Mouse (Mus musculus): ENCODE data around the gene Por. TPM values are rescaled to one million over a fixed set of nuclear protein-coding genes. Genes with fewer than 3 reads are reported as not detected.

The Por gene
- total and polyA plus RNA-seq, 3 experiments = 40.3 to 64.4 TPM; not detected in 1

GRCm38 (mm10) chr5:135653209-135653608 lies 16.6 kb upstream of the Por start:
- DNase-seq (ENCODE audit: low read depth, low spot score) = no peak
- H3K9ac ChIP-seq (ENCODE audit: control insufficient read depth, low read depth, low read length, poor library complexity, severe bottlenecking) = no peak overlapping the region
- H3K4me1 ChIP-seq (ENCODE audit: control insufficient read depth in 1 of 2, insufficient read depth in 2 of 2, low read length in 2 of 2) = peaks cover 4 to 13% of the 10 kb centered on the region in 2 experiments
- peaks cover 0 to 11% of the 10 kb centered on the region in 2 experiments; a peak in 2 of 4 replicates for H3K36me3 ChIP-seq (ENCODE audit: control insufficient read depth in 1 of 2, insufficient read depth in 2 of 2, low read length in 2 of 2)
- H3K27me3 ChIP-seq (ENCODE audit: control insufficient read depth in 1 of 2, insufficient read depth in 2 of 2, low read length in 2 of 2) = no peaks in the 10 kb centered on the region
- H3K79me2 ChIP-seq (ENCODE audit: control insufficient read depth, insufficient read depth, low read length, poor library complexity) = no peaks in the 10 kb centered on the region; the same call in 1 of the 2 replicates
- no peak overlapping the region for H3K4me3 ChIP-seq (ENCODE audit: control insufficient read depth in 1 of 2, insufficient read depth in 1 of 2, low read depth in 2 of 2, low read length in 2 of 2)
- no peaks in the 10 kb centered on the region for H3K9me3 ChIP-seq (replicated peaks; ENCODE audit: insufficient read depth, low read length)
- no peak overlapping the region for H3K27ac ChIP-seq (ENCODE audit: control insufficient read depth, low read depth, low read length)
- no peak for TF ChIP-seq KAT2A (conservative IDR thresholded peaks at IDR 0.05; ENCODE audit: low read depth, low read length)
- no peak for TF ChIP-seq E2F4 (IDR thresholded peaks at IDR 0.05; ENCODE audit: borderline replicate concordance, low read depth, low read length)
- no peak for TF ChIP-seq GABPA (IDR thresholded peaks at IDR 0.05; ENCODE audit: low read depth, low read length)
- no peak for TF ChIP-seq ZMIZ1 (IDR thresholded peaks at IDR 0.05; ENCODE audit: low read depth, low read length)
- TF ChIP-seq MAZ (IDR thresholded peaks at IDR 0.05; ENCODE audit: low read depth, low read length) = no peak
- TF ChIP-seq POLR2AphosphoS2 (IDR thresholded peaks at IDR 0.05; ENCODE audit: low read length) = no peak
- no peak for TF ChIP-seq USF2 (IDR thresholded peaks at IDR 0.05; ENCODE audit: borderline replicate concordance in 1 of 2, insufficient read depth in 1 of 2, low read depth in 1 of 2, low read length in 2 of 2)
- no peak for TF ChIP-seq JUND (IDR thresholded peaks at IDR 0.05; ENCODE audit: low read depth, low read length)
- no peak for TF ChIP-seq MAFK (IDR thresholded peaks at IDR 0.05; ENCODE audit: borderline replicate concordance, low read depth, low read length)
- no peak for TF ChIP-seq SIN3A (IDR thresholded peaks at IDR 0.05; ENCODE audit: low read length)
- no peak for TF ChIP-seq POLR2A (IDR thresholded peaks at IDR 0.05; ENCODE audit: control insufficient read depth in 1 of 2, insufficient read depth in 1 of 2, low read depth in 1 of 2, low read length in 2 of 2, poor library complexity in 1 of 2)

GRCm38 (mm10) chr5:135656046-135656445 lies 13.8 kb upstream of the Por start:
- no peaks in the 10 kb centered on the region for H3K27me3 ChIP-seq (ENCODE audit: control insufficient read depth in 1 of 2, insufficient read depth in 2 of 2, low read length in 2 of 2)
- H3K79me2 ChIP-seq (ENCODE audit: control insufficient read depth, insufficient read depth, low read length, poor library complexity) = no peaks in the 10 kb centered on the region; the same call in 1 of the 2 replicates
- no peak overlapping the region for H3K27ac ChIP-seq (ENCODE audit: control insufficient read depth, low read depth, low read length)
- no peaks in the 10 kb centered on the region for H3K9me3 ChIP-seq (replicated peaks; ENCODE audit: insufficient read depth, low read length)
- TF ChIP-seq E2F4 (IDR thresholded peaks at IDR 0.05; ENCODE audit: borderline replicate concordance, low read depth, low read length) (no peak), JUND (IDR thresholded peaks at IDR 0.05; ENCODE audit: low read depth, low read length) (no peak), MAFK (IDR thresholded peaks at IDR 0.05; ENCODE audit: borderline replicate concordance, low read depth, low read length) (no peak), POLR2AphosphoS5 (IDR thresholded peaks at IDR 0.05; ENCODE audit: borderline replicate concordance, low read depth, low read length) (no peak)
- H3K9ac ChIP-seq (ENCODE audit: control insufficient read depth, low read depth, low read length, poor library complexity, severe bottlenecking) = no peak overlapping the region
- no peak for DNase-seq (ENCODE audit: low read depth, low spot score)
- 0 out of 4 replicates have a peak, but pooled peaks cover 0 to 3% of the 10 kb centered on the region in 2 experiments for H3K4me1 ChIP-seq (ENCODE audit: control insufficient read depth in 1 of 2, insufficient read depth in 2 of 2, low read length in 2 of 2)
- H3K4me3 ChIP-seq (ENCODE audit: control insufficient read depth in 1 of 2, insufficient read depth in 1 of 2, low read depth in 2 of 2, low read length in 2 of 2) = no peak overlapping the region
- H3K36me3 ChIP-seq (ENCODE audit: control insufficient read depth in 1 of 2, insufficient read depth in 2 of 2, low read length in 2 of 2) = peaks cover 0 to 2% of the 10 kb centered on the region in 2 experiments; a peak in 1 of 4 replicates

GRCm38 (mm10) chr5:135657128-135657527 lies 12.7 kb upstream of the Por start:
- H3K9me3 ChIP-seq (replicated peaks; ENCODE audit: insufficient read depth, low read length) = no peaks in the 10 kb centered on the region
- 0 out of 4 replicates have a peak, but pooled peaks cover 0 to 3% of the 10 kb centered on the region in 2 experiments for H3K4me1 ChIP-seq (ENCODE audit: control insufficient read depth in 1 of 2, insufficient read depth in 2 of 2, low read length in 2 of 2)
- no peaks in the 10 kb centered on the region; the same call in 1 of the 2 replicates for H3K79me2 ChIP-seq (ENCODE audit: control insufficient read depth, insufficient read depth, low read length, poor library complexity)
- H3K27me3 ChIP-seq (ENCODE audit: control insufficient read depth in 1 of 2, insufficient read depth in 2 of 2, low read length in 2 of 2) = no peaks in the 10 kb centered on the region
- no peak for TF ChIP-seq SIN3A (IDR thresholded peaks at IDR 0.05; ENCODE audit: low read length)
- H3K9ac ChIP-seq (ENCODE audit: control insufficient read depth, low read depth, low read length, poor library complexity, severe bottlenecking) = no peak overlapping the region
- H3K27ac ChIP-seq (ENCODE audit: control insufficient read depth, low read depth, low read length) = no peak overlapping the region
- peaks cover 0 to 2% of the 10 kb centered on the region in 2 experiments; a peak in 1 of 4 replicates for H3K36me3 ChIP-seq (ENCODE audit: control insufficient read depth in 1 of 2, insufficient read depth in 2 of 2, low read length in 2 of 2)
- H3K4me3 ChIP-seq (ENCODE audit: control insufficient read depth in 1 of 2, insufficient read depth in 1 of 2, low read depth in 2 of 2, low read length in 2 of 2) = no peak overlapping the region
- no peak for DNase-seq (ENCODE audit: low read depth, low spot score)
